Mouse (Mus musculus) layer of hippocampus, postnatal 14 days (tissue): ENCODE measurements at regions not wholly inside any gene's neighbourhood (a gene's known extent, or its start where the extent isn't known, plus 50 kb on each side); places are given as distances from the start of the nearest gene placed in this dataset.

ENCODE experiments used
- DNase-seq, 2 experiments: peaks; one replicate each; pipeline ENCODE4 v3.0.0; 2021 to 2022; ENCODE audit warnings: low spot score in 2 of 2, mixed read lengths in 1 of 2

GRCm38 (mm10) chr2:115297463-115297862 is 284.1 kb upstream of the BC052040 start:
- DNase-seq = no peak

DNA sequence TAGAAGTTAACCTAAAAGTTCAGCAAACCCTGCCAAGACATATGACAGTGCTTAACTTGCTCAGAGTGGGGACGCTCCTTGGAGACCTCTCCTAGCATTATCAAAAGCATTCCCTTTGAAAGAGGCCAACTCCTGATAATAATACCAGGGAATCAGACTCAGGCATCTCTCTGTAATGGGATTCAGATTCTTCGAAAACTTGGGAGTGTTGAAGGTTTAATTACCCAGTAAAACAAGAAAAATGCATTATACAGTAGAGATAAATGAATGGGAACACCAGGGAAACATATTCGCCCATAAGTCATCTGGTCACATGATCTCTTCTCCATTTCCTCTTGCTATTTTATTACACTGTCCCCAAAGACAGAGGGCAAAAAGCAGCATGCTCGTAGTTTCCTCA is 274.3 kb upstream of the BC052040 start:
- no peak for DNase-seq

GRCm38 (mm10) chr2:115309856-115310631 is 271.5 kb upstream of the BC052040 start:
- no peak for DNase-seq

GRCm38 (mm10) chr2:115318551-115318950 is 263.0 kb upstream of the BC052040 start:
- DNase-seq = no peak

DNA sequence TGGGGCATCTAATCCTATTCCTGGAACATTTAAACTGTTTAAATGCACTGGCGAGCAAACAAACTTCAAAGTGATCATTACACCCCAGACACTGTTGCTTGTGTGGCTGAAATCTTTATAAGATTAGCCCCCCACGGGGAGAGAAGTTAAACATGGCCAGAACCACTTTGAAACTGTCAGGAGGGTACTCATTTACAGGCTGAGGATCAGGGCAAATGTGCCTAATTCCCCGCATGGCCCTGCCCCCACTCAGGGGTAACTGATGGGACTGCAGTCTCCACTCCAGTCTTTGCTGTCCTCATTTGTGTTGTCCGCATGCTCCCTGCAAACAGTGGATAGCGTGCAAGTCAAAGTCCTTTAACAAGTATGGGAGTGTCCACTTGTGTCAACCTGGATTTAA is 258.9 kb upstream of the BC052040 start:
- DNase-seq = no peak

DNA sequence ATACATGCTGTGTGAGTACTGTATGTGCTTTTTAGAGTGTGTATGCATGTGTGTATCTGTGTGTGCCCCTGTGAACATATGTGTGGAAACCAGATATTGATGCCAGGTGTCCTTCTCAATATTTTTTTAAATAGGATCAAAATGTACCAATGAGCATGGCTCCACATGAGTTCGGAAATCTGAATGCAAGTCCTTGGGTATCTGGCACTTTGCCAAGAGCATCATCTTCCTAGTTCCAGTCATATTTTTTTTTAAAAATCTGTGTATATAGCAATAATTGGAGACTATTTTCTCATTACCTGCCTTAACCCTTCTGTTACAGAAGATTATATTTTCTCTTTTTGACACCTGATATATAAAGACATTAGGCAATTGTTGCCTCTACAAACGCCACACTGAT is 255.0 kb upstream of the BC052040 start:
- DNase-seq = no peak

DNA sequence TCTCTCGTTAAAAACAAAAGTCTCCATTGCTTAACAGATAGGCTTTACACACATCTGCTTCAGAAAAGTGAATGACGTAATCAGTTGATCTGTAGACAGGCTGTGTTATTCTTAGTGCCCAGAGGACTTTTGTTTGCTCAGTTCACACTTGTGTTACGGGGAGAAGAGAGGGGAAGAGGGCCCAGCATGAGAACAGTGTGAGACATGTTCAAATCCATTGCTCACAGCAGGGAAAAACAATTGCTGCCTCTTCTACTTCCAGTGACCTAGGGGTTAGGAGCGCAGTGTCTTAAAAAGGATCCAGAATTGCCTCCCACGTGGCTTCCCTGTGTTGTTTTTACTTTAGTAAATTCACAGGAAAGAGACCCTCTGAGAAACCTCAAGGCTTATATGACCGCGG is 243.3 kb upstream of the BC052040 start:
- DNase-seq = no peak

DNA sequence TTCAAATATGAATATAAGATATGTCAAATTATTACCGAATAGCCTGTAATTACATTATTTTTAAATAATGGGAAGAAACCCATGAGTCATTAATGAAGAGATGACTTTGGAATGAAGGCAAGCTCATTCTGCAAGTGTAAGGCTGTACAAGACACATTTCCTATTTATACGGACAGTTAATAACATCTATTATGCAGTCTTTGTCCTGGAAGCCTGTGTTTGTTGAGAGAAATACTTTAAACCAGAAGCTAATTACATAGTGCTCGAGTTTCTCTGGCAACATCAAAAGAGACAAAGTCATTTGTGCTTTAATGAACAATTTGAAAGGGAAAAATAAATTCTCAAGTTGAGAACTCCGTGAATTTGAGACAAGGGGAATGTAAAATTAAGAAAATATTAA is 242.5 kb upstream of the BC052040 start:
- DNase-seq = no peak

- DNase-seq = no peak
Measured at GRCm38 (mm10) chr2:115342360-115342759, 239.2 kb upstream of the BC052040 start.

DNA sequence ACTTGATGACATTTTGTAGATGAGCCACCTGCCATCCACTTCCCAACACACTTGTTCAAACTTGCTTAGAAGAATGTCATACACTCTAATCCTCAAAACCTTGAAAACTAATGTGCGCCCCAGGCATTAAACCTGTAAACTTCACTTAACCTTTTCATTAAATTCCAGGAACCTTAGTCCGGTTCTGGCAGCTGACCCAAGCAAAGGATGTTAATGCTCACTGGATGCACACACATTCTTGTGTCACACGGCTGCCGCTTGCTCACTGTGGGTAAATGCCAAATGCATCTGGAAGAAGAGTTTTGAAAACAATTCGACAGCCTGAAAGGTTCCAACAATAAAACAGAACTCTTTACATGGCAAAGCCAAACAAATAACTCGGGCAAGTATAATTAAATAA is 235.0 kb upstream of the BC052040 start:
- no peak for DNase-seq

DNA sequence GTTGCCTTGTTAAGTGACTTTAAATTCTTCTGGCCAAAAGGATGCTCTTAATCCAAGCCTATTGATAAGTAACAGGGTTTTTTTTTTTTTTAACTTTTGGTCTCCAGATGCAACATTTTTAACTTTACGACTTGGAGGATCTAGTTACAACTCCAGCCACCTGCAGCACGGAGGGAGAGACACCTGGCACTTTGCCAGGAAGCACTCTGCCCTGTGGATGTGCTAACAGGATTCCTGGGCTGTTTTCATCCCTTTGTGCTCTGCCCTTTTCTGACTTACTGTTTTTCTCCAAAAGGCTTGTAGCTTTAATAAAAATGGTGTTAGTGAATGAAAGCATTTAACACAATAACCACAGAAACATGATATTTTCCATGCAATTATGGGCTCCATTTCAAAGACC is 233.3 kb upstream of the BC052040 start:
- DNase-seq = no peak

- DNase-seq = no peak
Measured at GRCm38 (mm10) chr2:115371072-115371471, 210.4 kb upstream of the BC052040 start.

DNA sequence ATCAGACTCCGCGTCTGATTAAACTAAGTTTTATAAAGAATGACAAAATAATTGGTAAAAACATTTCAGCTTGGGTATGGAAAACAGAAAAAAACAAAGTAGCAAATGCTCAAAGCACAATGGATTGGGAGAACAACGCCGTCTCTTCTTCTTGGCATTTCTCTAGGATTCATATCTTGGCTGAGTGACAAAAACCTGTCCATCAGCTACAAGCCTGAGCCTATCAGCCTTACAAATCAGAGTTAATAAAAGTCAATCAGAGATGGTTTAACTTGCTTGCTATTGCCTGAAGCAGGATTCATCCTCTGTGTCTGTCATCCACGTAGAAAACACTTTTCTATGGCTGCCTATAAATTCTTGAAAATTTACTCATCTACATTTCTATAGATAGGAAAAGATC is 206.2 kb upstream of the BC052040 start:
- DNase-seq = no peak

DNA sequence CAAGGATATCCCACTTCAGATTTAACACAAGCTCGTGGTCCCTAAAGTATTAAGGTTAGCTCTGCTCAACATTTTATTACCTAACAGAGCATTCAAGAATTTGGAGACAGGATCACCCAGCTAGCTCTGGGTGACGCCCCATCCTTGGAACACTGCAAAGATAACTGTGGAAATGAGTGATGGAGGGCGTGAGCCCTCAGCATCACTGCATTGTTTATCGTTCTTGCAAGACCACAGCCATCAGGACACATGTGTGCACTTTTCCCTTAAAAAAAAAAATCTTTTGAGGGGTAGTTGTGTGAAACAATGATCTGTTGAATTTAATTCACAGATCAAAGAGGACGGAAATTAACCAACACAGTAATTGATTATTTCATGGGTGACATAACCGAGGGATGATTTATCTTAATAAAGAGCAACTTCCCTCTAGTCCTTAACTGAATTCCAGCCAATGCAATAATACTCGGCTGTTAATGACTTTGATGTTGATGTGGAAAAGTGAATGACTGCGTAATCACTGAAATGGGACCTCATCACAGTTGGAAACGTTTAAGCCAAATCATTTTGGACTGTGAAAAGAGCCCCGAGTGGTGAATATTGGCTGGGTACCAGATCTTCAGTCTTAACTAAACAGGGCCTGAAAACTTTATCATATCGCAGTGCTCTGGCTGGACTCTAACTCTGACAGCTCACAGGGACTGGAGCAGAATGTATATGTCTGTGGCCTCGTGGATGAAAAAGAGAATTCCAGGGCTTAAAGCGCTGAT is 196.9 kb upstream of the BC052040 start:
- DNase-seq = no peak

DNA sequence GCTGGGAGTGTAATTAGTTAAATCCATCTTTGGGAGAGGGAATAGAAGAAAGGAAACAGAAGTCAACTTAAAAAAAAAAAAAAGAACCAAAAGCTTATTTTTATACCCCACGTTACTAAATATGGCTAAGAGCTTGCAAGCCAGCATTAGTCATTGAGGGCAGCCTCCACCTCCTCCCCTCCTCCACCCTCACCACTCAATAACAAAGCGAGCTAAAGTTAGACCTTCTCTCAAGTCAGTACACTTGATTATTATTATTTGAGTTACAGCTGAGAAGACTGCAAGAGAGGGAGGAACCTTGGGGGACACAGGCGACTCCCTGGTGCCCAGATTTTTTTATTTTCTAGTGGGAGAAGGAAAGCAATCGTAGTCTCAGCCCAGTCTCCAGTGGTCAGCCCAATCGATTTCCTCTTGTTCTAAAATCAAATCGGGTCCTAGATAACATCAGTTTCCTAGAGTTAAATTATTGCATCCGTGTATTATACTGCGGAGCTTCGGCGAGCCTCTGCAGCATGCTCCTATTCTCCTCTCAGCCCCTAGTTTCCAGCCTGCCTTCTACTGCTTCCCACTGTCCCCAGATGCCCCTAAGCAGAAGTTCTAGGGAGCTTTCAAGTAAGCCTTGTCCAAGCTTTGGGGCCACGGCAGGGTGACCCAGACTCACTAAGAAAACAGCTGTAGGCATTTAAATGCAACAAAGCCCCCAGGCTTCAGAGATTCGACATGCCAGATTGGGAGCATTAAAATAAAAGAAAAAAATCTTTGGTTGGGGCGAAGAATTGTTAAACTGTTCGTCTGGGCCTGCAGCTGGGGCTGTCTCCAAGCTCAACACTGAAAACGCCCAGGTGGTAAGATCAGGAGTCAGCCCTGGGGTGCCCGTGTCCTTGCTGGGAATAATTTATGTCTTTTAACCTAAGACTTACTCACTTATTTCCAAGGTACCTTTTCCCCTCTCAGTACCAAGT is 196.0 kb upstream of the BC052040 start:
- DNase-seq = no peak

GRCm38 (mm10) chr2:115391575-115391974 is 189.9 kb upstream of the BC052040 start:
- no peak for DNase-seq

DNA sequence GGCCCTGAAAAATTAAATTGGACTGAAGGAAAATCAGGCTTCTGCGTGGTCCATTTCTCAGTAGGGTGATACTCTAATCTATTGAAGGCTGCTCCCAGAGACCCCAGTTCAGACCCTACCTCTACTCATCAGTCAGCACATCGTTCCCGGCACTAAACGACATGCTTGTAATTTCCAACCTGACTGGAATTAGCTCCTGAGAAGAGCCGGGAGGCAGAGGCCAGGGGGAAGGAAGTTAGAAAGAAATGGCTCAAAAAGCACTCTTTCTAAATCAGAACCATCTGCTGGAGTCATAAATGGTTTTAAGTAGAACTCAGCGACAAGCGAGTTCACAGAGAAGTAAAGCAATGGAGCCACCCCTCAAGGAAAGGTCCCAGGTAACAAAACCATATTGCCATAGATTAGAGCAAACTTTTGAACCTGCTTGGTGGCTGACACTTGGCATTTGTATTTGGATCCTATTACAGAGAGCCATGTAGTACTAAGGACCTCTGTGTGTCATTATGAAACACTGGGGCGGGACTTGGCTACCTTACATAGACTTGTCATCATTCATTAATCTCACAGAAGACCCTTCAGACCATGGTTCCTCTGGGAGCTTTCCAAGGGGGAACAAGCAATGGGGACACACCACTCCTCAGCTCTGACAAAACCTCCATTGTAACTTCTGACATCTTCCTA is 189.3 kb upstream of the BC052040 start:
- no peak for DNase-seq

DNA sequence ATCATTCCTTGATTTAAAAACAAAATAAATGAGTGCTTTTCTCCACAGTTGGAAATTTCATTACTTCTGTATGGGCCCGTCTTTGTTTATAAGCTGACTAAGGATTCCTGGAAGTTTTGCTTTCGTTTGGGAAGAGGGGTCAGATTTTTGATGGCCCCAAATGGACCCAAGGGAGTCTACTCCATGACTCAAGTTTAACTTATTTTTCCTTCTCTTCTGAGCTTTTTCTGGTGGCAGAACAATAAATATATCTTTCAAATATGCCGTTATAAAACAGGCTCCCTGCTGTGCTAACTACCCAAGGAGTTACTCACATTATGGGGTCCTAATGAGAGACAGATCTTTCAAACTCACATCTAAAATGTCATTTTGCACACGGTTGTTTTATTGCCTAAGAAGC is 187.4 kb upstream of the BC052040 start:
- no peak for DNase-seq

DNA sequence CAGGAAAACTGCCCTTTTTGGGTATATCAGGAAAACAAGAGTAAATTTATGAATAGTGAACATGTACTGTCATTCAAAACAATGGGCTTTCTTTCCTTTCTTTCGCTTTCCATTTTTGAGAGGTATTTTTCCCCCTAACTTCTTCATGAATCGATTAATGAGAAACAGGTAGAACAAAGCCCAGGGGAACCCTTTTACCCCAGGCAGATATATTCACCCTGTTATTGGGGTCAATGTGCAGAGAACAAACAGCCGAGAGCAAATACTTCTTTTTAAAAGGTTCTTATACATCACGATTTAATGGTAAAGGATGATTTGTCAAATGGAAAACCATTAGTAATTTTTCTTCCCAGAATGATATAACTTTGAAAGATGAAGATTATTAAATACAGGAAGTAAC is 183.0 kb upstream of the BC052040 start:
- DNase-seq = no peak

- no peak for DNase-seq
Measured at GRCm38 (mm10) chr2:115399107-115399740, 182.3 kb upstream of the BC052040 start.
